Mouse (Mus musculus) bone marrow, adult 2 months (tissue): ENCODE results near the gene Mest.

Experiments
- CTCF ChIP-seq: fragments of 200-500 bp; IDR thresholded peaks from 2 replicates; pipeline ENCODE4 v1.5.1; 2011; ENCODE audit warnings: low read length, control low read depth; ENCODE audit not compliant: control insufficient read depth, insufficient read depth
- POLR2A ChIP-seq: fragments of 200-500 bp; IDR thresholded peaks from 2 replicates; pipeline ENCODE4 v1.6.1; 2011; ENCODE audit warnings: low read depth, mild to moderate bottlenecking, control low read depth, low read length, borderline replicate concordance; ENCODE audit not compliant: control insufficient read depth

DNA sequence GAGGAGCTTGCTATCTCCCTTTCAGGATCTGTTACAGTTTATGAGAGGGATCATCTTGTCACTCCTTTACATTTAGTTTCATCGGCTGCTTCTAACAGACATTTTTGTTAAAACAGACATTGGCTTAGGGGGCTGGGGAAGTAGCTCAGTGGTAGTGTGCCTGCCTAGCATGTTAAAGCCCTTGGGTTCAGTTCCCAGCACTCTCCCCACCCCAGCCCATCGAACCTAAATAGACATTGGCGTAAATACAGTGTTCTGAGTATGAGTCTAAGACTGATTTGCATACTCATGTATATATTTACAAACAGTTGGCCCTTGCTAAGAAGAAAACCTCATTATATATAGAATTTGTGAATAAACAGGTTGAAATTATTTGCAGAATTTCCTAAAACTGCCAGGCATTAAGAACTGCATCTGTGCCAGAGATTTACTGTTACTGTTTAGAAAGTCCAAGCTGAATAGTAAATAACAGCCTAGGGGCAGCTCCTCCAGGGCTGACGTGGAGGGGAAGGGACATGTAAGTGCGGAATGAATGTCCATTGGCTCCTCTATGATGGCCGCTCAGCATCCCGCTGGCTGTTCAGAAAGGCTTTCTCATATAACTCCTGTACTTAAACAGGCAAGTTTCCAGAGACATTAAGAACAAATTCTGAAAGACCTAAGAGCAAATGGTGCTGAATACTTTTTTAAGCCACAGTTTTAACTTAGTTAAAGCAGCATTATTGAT, 24.4 kb downstream of the Mest start:
- no peak for TF ChIP-seq CTCF
- TF ChIP-seq POLR2A: no peak
